Mouse (Mus musculus) thymus, adult 2 months (tissue): Measurements from ENCODE around the gene Tcf19.

ENCODE experiments used
- CTCF ChIP-seq: fragments of 200-500 bp; IDR thresholded peaks from 2 replicates; pipeline ENCODE4 v1.5.1; 2012; ENCODE audit warnings: mild to moderate bottlenecking, control low read depth, low read length, moderate library complexity, borderline replicate concordance; ENCODE audit not compliant: control insufficient read depth, poor library complexity, insufficient read depth; ENCODE audit errors: extremely low read depth
- POLR2A ChIP-seq: fragments of 200-500 bp; IDR thresholded peaks from 2 replicates; pipeline ENCODE4 v1.6.1; 2012; ENCODE audit warnings: mild to moderate bottlenecking, low read length, control low read depth, moderate library complexity; ENCODE audit not compliant: control insufficient read depth, poor library complexity, insufficient read depth; ENCODE audit errors: extremely low read depth

DNA sequence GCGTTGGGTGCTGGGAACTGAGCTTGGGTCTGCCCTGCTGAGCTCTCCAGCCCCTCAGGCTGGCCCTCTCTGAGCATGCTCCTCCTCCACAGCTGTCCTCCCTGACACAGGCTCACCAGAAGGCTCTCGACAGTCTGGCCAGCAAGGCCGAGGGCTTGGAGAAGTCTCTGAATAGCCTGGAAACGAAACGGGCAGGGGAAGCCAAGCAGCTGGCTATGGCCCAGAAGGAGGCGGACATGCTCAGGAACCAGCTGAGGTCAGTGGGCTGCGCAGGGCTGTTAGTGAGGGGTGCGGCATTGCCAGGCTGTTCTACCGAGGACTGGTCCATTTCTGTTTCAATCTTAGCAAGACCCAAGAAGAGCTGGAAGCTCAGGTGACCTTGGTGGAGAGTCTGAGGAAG is 7.7 kb upstream of the Tcf19 start:
- TF ChIP-seq POLR2A (no peak), CTCF (no peak)
